Mouse (Mus musculus) brain, adult 2 months (tissue): Measurements from ENCODE around the gene Arl6ip1.
"Not testable (repeated sequence)": the region's sequence is repeated elsewhere in the genome, so short reads cannot be mapped to it uniquely, and the experiment has no call there.

Experiments used
- DNase-seq: peaks from one replicate; pipeline ENCODE4 v3.0.0; 2011; ENCODE audit warnings: low read depth, low spot score

The Arl6ip1 gene

DNA sequence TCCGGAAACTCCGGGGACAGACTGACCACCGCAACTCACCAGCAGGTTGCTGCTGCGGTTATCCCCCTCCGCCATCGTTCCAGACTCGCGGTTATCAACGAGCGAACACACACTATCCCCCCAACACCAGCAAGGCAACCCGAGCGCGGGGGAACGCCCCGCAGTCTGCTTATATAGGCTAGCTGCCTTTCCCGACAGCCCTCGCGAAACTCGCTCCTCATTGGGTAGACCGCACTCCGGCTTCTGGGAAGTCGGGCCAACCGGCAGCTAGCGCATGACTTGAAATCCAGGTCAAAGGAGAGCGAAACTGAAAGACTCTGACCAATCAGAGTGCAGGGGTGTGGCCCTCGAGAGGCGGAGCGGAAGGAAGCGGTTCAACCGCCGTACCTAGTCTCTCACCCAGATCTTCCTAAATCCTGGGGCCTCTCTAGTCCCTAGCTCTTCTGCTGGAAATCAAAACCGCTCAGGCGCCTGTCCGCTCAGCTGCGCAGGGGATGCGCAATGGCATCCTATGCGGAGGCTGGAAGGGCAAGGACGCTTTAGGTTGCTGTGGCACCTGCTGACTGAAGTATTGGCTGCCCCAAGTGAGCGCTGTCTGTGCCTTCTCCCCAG, at the start of gene Arl6ip1:
Gene Arl6ip1 (minus strand): TSS at position 233 of the 612 bp plus-strand sequence.
- peak; percentile 99 for DNase-seq

DNA sequence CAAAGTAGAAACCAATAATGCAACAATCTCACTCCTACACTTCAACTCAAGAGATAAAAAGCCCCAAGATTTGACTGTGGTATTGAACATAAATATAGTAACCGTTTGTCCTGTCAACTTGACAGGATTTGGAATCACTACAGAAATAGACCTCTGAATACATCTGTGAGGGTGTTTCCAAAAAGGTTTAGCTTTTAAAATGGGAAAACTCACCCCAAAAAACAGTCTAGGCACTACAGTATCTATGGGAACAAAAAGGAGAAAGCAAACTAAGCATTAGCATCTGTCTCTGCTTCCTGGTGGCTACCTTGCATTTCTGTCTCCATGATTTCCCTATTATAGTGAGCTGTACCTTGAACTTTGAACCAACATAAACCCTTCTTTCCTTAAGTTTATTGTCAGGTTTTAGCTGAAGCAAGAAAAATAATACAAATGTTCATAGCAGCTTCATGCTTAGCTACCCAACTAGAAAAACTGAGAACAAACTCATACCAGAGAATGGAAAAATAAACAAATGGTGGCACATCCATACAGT, 46.4 kb upstream of the Arl6ip1 start:
- peak; percentile 54 for DNase-seq

DNA sequence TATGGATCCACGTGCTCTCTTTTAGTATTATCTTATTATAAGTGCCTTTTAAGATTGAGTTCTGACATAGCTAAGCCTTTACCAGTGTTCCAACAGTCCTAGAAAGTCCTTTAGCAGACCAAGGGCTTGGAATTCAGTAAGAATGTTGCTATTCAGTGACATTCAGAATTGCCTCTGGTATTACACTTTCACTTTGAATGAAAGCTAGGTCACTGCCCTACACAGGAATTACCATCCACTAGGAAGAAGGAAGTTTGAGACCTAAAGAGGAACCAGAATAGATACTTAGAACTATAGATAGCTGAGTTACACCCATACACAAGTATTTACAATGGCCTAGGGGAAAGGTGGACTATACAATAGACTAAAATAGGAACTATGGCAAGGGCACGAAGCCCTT, 40.7 kb upstream of the Arl6ip1 start:
- DNase-seq: not testable (repeated sequence)

DNA sequence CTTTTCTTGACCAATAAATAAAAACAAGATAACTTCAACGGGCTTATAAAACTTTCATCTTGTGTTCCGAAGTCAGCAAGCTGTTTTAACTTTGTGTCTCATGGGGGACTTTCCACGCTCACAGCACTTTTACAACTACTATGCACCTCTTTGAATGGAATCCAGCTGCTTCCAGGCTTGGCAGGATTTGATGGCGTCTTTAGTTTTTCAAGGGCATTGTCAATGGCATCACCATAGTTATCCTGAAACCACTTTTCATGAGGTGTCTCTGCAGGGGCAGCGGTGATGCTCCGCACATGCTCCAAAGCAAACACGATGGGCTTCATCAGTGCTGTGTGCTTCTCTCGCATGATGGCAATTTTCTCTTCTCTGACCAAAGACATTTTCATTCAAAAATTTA, 33.5 kb upstream of the Arl6ip1 start:
- DNase-seq: no peak

DNA sequence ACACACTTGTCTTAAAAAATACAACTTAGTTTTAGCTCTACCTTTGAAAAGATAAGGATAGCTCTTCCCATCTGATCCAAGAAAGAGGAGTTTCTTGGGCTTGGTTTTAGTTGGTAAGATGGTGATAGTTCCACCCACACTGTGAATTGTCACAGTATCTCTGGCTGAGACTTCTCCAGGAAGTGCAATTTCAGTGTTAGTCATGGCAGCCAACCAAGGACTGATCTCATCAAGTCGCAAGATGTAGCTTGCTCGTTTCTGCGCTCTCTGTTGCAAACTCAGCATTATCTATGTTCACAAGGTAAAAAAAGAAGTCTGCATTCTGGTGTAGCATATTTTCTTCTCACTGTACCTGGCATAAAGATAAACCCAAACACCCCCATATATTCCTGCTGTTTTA, 30.7 kb upstream of the Arl6ip1 start:
- DNase-seq: peak; percentile 93

DNA sequence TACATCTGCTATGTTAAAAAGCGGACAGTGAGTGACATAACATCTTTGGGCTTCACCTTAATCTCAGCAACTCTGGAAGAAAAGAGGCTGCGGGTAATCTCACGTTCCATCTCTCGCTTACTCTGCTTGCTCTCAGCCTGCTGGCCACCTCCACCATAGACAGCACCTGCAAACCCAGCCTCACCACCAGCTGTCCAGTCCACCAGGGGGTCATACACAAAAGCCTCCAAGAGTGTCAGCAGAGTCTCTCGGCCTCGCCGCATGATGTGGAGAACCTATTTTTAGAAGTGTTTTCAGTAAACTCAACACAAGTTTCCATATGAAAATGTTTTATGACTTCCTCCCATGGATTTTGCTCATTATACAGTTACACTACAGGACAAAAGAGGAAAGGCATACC, 27.0 kb upstream of the Arl6ip1 start:
- DNase-seq: peak; percentile 35

DNA sequence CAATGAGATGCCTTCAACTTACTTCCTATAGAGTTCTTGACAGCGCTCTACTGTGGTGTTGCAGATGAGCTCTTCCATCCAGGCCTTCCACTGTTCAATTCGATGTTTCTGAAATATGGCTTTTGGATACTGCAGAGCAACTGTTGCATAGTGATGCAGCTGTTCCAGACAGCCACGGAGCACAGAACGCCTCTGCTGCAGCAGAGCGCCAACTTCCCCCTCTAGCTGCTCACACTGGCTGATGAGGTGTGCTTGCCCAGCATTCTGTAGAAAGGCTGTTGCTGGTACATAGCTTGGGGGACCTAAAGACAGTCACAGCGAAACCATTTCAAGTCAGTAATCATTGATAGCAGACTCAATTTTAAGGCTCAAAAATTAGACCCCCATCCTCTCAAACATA, 24.7 kb upstream of the Arl6ip1 start:
- peak; percentile 80 for DNase-seq

DNA sequence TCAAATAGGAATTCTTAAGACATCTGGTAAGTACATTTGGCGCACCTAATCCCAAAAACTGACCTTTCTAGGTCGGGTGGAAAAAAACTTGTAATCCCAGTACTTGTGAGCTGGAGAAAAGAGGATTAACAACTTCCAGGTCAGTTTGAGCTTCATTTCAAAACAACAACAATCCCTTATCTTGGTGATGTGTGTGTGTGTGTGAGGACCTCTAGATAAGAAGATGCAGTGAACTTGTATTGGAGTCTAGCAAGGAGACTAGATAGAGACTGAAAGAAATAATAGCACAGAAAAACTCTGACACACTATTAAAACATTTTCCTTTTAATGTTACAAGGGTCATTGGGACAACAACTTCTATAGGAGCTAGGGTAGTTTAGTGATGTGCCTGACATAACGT, 14.1 kb upstream of the Arl6ip1 start:
- no peak for DNase-seq

DNA sequence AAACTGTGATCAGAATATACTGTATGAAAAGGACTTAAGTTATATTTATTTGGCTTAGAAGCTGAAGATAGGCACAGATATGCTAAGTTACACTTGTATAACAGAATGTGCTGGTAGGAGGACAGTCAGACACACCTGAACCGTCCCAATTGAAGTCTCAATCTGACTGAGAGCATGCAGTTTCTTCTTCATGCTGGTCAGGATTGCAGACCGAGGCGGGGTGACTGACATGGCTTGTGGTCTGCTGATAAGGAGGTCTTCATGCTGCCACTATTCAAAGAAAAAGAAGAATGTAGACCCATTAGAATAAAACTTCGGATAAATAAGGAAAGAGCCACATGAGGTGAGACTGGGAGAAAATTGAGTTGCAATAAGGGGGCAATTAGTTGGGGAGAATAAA, 13.7 kb upstream of the Arl6ip1 start:
- no peak for DNase-seq

DNA sequence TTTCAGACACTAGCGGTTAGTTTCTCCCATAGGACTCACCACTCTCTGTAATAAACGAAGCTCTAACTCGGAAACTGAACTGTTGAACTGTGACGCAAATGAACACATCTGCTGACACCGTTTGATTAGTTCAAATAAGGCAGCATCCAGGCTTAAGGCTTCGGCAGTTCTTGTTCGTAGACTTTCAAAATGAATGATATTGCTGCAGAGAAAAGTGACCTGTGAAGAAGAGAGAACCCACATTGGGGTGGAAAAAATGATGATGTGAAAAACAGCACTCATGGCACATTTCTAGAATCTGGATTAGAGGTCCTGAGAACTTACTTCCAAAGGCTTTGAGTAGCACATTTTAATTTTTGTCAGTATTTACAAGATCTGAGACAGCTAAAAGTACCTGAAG, 11.8 kb upstream of the Arl6ip1 start:
- no peak for DNase-seq

DNA sequence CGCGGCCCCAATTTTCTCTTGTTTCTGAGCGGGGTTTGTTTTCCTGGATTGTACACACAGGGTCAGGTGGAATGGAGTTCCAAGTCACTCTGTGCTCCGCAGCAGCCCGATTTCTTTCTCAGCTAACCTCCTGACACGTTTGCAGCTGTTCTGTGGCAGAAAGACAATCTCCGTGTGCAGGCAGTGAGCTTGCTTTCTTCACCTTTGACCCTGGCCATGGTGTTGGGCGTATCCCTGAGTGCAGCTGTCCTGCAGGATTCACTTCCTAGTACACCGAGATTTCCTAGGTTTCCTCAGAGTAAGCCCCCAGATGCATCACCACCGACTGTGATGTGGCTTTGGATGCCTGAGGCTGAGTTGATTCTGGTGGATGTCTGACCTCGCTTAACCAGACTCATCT, 5.7 kb upstream of the Arl6ip1 start:
- no peak for DNase-seq

DNA sequence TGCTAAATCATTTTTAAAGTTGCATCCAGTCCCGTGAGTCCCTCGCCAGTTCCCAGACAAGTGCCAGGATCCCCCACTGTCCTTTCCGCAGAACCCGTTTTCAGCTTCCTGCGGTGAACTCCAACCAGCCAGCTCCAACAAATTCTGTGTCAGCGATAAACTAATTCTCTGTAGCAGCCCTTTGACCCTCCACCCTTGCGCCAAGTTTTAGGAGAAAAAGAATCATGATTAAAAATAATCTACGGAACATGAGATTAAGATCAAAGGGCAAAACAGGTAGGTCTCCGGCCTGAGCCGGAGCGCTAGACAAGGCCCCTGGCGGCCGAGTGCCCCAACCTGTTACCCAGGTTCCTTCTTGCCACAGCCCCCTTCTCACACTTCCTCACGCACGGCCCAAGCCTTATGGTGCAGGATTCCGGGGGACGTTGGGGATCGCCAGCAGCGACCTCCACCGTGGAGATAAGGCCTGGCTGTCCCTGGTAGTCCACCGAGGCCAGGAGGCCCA, 485 bp downstream of the Arl6ip1 start:
- DNase-seq: peak; percentile 51

DNA sequence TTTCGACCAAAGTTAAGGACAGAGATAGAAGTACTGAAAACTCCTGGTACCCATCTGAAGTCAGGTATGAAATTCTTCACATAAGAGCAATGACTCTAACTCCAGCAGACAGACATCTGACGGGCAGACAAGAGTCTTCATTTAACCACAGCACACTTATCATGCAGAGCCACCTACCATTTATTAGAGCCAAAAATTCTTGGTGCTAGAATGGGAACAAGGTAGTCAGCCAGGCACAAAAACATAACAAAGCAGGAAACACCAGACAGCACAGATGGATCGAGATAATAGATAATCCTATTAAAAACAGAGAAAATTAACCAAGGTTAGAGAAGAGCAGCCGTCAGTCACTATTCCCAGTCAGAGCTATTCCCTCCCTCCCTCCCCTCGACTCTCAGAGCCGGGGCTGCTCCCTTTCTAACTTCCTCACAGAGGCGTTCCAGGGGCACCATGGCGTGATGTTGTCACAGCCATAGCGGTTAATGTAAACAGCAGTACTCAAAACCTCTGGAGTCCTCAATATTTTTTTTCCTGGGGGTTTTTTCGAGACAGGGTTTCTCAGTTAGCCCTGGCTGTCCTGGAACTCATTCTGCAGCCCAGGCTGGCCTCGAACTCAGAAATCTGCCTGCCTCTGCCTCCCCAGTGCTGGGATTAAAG, 3.1 kb downstream of the Arl6ip1 start:
- DNase-seq: no peak

DNA sequence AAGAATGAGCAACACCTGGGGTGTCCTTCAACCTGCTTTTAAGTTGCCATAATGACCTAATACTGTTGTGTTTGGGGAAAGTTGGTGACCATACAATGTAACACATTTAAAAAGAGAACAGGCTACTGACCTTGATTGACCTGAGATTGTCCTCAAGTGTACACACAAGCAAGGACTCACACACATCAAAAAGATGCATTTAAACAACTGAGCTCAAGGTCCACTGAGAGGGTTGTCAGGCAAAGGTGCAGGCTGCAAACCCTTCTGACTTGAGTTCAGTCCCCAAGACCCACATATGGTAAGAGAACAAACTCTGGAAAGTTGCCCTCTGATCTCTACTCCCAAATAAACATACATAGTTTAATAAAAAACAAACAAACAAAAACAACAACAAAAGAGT, 3.7 kb downstream of the Arl6ip1 start:
- DNase-seq: no peak

DNA sequence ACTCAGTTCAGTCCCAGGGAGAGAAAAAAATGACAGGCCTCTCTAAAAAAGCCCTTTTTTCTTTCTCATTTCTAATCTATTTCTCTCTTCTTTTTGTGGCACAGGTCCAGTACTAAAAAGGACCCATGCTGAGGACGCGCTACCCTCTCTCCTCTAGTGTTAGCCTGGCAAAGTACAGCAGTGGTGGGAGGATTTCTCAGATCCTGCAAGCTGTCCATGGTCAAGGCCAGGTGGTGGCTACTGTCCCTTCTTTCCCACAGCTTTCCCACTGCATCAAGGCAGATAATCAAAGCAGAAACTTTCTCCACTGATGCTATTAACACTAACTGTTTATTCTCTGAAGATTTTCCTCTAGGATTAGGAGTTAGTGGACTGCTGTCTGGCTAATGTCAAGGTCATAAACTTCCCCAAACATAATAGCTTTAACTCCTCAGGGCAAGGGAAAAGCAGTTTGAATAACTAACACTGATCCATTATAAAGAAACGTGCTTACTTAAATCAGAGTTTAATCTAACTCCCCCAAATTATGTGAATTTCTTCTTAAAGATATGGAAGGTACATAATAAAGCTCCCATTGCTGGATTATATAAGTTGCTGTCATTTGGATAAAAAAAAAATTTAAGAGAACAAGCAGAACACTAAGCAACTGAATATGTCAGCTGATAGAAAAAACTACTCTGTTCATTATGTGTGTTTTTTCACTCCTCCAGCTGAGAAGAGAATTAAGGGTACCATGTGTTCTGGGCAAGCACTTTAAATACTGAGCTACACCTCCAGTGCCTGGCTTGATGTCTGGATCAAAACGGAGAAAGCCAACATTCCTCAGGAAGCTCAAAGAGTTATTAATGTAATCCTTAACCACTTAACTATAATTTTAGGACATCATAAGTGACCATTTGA, 5.7 kb downstream of the Arl6ip1 start:
- peak; percentile 55 for DNase-seq

DNA sequence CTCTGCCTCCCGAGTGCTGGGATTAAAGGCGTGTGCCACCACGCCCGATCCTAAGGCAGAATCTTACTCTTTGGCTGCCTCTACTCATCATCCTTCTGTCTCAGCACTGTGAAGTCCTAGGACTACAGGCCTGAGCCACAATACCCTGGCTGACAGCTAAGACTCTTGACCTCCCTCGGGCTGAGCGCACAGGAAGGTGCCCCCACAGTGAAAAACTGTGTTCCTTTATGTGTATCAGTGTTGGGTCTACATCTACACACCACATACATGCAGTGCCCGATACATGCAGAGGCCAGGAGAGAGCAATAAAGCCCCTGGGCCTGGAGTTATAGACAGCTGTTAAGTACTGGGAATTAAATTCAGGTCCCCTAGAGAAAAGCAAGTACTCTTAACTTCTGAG, 7.2 kb downstream of the Arl6ip1 start:
- no peak for DNase-seq

DNA sequence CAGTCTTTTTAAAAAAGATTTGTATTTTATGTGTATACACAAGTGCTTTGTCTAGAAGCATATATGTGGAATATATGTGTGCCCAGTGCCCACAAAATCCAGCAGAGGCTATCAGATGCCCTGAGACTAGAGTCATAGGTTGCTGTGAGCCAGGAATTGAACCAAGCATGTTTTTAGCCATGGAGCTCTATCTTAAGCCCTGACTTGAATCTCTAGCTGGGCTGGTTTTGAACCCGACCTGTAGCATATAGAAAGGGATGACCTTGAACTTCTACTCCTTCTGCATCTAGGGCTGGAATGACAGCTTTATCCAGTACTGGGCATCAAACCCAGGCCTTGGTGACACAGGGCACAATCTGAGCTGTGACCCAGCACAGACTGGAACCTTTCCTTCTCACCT, 8.8 kb downstream of the Arl6ip1 start:
- no peak for DNase-seq

DNA sequence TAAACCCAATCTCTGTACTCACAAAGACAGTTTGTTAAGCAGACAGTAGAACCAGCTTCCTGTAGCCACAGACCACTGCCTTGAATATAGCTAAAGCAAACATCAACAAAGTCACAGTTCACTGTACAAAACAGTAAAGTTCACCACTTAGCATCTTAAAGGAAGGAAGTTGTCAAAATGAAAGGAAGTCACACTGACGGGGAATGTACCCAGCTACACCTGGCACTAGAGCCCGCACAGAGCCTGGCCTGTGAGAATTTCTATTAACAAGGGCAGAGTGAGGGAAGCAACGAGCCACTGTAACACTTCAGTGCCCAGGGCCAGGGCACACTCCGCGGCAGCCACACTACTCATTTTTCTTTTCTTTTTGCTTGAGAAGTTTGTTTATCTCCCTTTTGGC, 9.5 kb downstream of the Arl6ip1 start:
- DNase-seq: no peak

DNA sequence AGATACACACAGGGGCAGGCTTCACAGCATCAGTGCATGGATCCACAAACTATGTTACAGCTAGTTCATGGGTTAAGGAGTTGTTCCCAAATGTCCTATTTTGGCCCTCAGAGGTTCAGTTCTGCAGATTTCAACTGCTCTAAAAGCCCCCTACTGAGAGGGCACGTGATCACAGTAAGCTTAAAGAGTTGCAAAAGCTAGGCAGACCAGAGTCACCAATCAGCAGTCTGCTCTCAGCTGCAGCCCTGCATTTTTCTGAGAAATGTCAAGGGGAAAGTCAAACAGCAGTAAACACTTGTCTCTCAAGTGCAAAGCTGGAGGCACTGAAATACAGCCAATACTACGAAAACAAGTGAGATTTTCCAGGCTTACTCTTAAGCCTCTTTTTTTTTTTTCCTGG, 10.3 kb downstream of the Arl6ip1 start:
- DNase-seq: no peak

DNA sequence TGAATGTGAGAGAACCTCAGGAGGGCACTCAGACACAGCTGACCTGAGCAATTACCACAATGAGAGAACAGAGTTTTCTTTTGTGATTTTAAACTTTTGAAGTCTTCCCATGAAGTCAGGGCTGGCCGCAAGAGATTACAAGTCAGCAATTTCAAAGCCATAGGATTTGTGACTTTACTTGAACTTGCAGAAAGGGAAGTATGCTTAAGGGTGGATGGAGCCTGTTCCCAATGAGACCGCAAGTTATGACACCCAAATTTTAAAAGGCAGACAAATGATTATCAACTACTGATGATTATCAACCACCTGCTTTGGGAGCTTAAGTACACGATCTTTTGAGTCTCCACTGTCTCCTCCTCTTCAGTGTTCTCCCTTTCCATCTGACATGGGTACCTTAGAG, 11.0 kb downstream of the Arl6ip1 start:
- DNase-seq: no peak

DNA sequence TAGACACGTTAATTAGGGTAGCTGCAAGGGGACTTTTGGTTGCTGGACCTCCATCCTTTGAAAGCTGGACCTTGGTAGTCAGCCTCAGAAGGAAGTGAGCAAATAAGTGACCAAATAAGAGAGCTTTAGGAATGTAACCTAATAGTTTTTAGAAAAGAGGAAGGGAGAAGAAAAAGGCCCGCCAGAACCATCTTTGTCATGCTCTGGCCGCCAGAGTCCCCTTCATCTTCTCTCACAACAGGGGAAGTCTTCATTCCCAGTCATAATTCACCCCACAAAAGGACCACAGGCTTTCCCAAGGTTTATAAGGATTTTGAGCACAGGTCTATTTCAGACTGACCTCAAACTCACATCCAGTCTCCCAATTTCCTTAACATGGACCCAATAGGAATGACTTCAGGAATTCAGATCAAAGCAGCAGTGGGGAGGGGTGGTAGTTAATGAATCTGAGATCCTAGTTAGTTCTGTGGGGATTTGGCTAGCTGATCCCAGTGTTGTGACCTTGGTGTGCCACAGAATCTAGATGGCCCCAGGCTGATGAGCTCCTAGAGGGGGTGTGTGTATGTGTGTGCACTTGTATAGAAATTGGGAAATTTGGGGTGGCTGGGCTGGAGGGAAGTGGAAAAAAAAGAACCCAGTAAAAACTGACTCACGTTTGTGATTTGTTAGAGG, 11.8 kb downstream of the Arl6ip1 start:
- DNase-seq: no peak
